ENCODE assay signal across 8 mouse cellular contexts in the genomic region with DNA sequence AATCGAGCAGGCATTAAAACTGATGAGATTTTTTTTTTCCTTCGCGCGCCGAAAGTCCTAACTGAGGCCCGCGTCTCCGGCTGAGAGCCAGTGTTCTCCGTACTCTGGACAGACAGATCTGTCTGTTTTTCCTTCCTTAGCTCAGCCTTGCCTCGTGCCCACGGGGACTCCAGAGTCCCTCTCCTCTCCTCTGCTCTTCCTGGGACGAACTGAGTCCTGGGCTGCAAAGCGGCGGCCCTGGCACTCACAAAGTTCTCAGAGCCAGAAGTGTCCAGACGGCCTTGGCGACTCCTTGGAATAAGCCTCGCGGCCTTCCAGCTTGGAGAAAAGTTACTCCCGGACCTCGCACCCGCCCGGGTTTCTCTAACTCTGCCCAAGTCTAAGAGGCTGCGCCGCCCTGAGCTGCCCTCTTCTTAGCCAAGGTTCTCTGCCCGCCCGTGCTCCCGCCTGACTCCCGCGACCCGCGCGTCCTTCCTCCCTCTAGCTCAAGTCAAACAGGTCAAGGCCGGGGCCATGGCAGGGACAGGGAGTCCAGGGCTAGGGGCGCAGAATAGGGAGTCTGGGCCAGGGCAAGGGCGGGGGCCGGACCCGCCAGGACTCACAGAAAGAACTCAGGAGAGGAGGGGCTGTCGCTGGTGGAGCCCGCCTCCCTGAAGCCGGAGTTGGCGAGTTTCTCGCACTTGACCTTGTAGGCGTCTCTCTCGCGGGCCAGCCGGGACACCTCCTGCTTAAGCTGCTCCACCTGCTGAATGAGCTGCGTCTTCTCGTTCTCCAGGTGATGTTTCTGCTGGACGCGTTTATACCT. TPM values are rescaled to one million over a fixed set of nuclear protein-coding genes. Genes with fewer than 3 reads are reported as not detected.
DNase-seq lines count a peak whose midpoint lies in the region; ATAC-seq lines count a peak whose summit lies in the region.

No protein-coding gene starts in this region.

- intact Hi-C loops in heart, postnatal 14 days (cut with DNase I) = loop anchor here (5.0 to 10.0 kb wide), 6 partner anchors 193 to 1501 kb away; no protein-coding TSS in a partner anchor

- under 1% methylated on average over 50 of the region's 50 CpGs for WGBS in forebrain, embryonic 11.5 days
- under 1% methylated on average over 50 of the region's 50 CpGs for WGBS in midbrain, embryonic 13.5 days

- no peaks in the 10 kb centered on the region for H3K36me3 ChIP-seq in forebrain, embryonic 11.5 days (ENCODE audit: control insufficient read depth, insufficient read depth, low read length)
- no peaks in the 10 kb centered on the region for H3K36me3 ChIP-seq in midbrain, embryonic 13.5 days

- no peak overlapping the region for H3K27ac ChIP-seq in forebrain, embryonic 11.5 days (ENCODE audit: low read depth, low read length)
- H3K27ac ChIP-seq in midbrain, embryonic 13.5 days = no peak overlapping the region

- peak overlapping the region; percentile 23; the same call in 1 of the 2 replicates for H3K9ac ChIP-seq in forebrain, embryonic 11.5 days (ENCODE audit: low read length)
- H3K9ac ChIP-seq in midbrain, embryonic 13.5 days (replicated peaks) = peak overlapping the region; percentile 83

- H3K4me3 ChIP-seq in forebrain, embryonic 11.5 days (ENCODE audit: low read depth, low read length) = peak overlapping the region; percentile 54
- H3K4me3 ChIP-seq in midbrain, embryonic 13.5 days (replicated peaks) = peak overlapping the region; percentile 60

- no peaks in the 10 kb centered on the region for H3K9me3 ChIP-seq in forebrain, embryonic 11.5 days (ENCODE audit: control insufficient read depth, low read length)
- no peaks in the 10 kb centered on the region for H3K9me3 ChIP-seq in midbrain, embryonic 13.5 days

- peak overlapping the region; percentile 97 for H3K4me2 ChIP-seq in forebrain, embryonic 11.5 days (ENCODE audit: low read depth, low read length, severe bottlenecking)
- peak overlapping the region; percentile 89 for H3K4me2 ChIP-seq in midbrain, embryonic 13.5 days (replicated peaks)

- H3K4me1 ChIP-seq in forebrain, embryonic 11.5 days (replicated peaks; ENCODE audit: control insufficient read depth, insufficient read depth, low read length) = peaks cover 17% of the 10 kb centered on the region
- peaks cover 64% of the 10 kb centered on the region for H3K4me1 ChIP-seq in midbrain, embryonic 13.5 days (replicated peaks)

- DNase-seq in cerebellum, postnatal 10 days = peak; percentile 35 to 38
- no peak for DNase-seq in cerebellum, adult 9-10 months
- peak; percentile 77 for DNase-seq in forebrain, embryonic 11.5 days (ENCODE audit: low spot score)
- peak; percentile 55 to 62 for DNase-seq in heart, postnatal 14 days
- peak; percentile 54 to 72 for DNase-seq in kidney, postnatal 4 days
- DNase-seq in thymus, postnatal 25 days = peak; percentile 31
- DNase-seq in left cerebral cortex, adult 11 months (ENCODE audit: low spot score) = no peak

- H3K27me3 ChIP-seq in forebrain, embryonic 11.5 days (ENCODE audit: control insufficient read depth, insufficient read depth, low read length) = peaks cover 71% of the 10 kb centered on the region
- H3K27me3 ChIP-seq in midbrain, embryonic 13.5 days = peaks cover 74% of the 10 kb centered on the region

- no peak for ATAC-seq in forebrain, embryonic 11.5 days (replicated peaks; ENCODE audit: low FRiP score)
- ATAC-seq in midbrain, embryonic 13.5 days = no peak

RNA-seq across cellular contexts. Expression of a gene that starts 1.6 kb away (rescaled TPM):
- 5.3 and 5.4 TPM in 2 replicates for polyA plus RNA-seq in forebrain, embryonic 11.5 days (2014; fragmentation: Nextera tagmentation; extraction: Ambion mirVana)
- total RNA-seq in heart, postnatal 14 days (2021) = 10 to 100 TPM; 12.1 to 13.5 TPM
- 4.7 and 5.9 TPM in 2 replicates for polyA plus RNA-seq in midbrain, embryonic 13.5 days (2015; fragmentation: Nextera tagmentation; extraction: Ambion mirVana)

RNA-seq across cellular contexts. Expression of a gene that starts 31.3 kb away (rescaled TPM):
- polyA plus RNA-seq in forebrain, embryonic 11.5 days (2014; fragmentation: Nextera tagmentation; extraction: Ambion mirVana) = not detected in 2 replicates
- total RNA-seq in heart, postnatal 14 days (2021) = 10 to 100 TPM in 1 of 2 experiments, 1 to 10 TPM in 1; 8.8 to 11.1 TPM
- polyA plus RNA-seq in midbrain, embryonic 13.5 days (2015; fragmentation: Nextera tagmentation; extraction: Ambion mirVana) = not detected in 2 replicates

Comparison
In these comparisons a context has a peak if more than half of its experiments do, and no peak if none do; other contexts are left out.
1. DNase-seq: peak in cerebellum, postnatal 10 days (2 of 2), forebrain, embryonic 11.5 days (single experiment), heart, postnatal 14 days (2 of 2), kidney, postnatal 4 days (2 of 2) and thymus, postnatal 25 days (single experiment); none in cerebellum, adult 9-10 months (single experiment) and left cerebral cortex, adult 11 months (single experiment).